Mouse (Mus musculus) T-helper 1 cell (primary cell): Measurements from ENCODE around the gene Mak.

ENCODE experiments used
- in situ Hi-C: fragments of 300-600 bp; cut with MboI, MseI; formaldehyde crosslinking; loops from one replicate; pipeline ENCODE4 v1.15.1; 2025; ENCODE audit warnings: high pct_unique_total_duplicates

Gene Mak

GRCm38 (mm10) chr13:41073819-41074218 lies 5.7 kb downstream of the Mak start:
- in situ Hi-C loops: loop anchor here (10.0 kb wide), 1 partner anchor 229 kb away; no protein-coding TSS in a partner anchor

GRCm38 (mm10) chr13:41071617-41072016 lies 7.9 kb downstream of the Mak start:
- in situ Hi-C loops: loop anchor here (10.0 kb wide), 1 partner anchor 227 kb away; no protein-coding TSS in a partner anchor

GRCm38 (mm10) chr13:41067618-41068017 lies 11.9 kb downstream of the Mak start:
- in situ Hi-C loops: no loop called here

GRCm38 (mm10) chr13:41051965-41052364 lies 27.5 kb downstream of the Mak start:
- in situ Hi-C loops: no loop called here

DNA sequence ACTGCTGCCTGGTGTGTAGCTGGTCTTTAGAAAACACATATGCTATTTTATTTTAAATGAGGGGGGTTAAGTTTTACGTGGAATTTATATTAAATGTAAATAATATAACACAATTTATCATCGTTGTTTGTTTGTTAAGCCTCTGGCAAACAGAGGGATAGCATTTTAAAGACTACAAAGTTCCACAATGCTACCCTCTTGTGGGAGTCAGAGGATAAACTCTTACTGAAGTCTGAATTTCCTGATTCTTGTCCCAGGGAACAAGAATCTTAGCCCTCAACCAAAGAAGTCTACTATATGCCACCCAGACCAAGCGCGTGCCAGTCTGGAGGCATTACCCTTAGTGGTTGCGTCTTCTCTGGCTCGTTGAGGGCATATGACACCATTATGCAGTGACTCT lies 32.2 kb downstream of the Mak start:
- in situ Hi-C loops: no loop called here

DNA sequence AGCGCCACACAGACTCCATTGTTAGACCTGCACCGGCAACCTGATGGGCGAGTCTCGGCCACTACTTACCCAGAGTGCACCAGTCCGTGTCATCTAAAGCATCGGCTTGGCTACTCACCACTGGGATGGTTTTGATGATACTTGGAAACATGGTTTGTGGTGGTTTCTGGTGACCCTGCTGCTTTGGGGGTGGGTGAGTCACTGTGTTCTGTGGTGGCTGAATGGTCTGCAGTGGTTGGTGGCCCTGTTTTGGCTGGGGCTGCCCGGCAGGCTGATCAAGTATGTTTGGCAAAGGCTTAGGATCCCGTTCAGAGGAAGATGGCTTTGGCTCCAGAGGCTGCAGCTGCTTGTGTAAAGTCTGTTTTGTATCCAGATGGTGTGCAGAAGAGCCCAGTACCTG lies 33.6 kb downstream of the Mak start:
- in situ Hi-C loops: no loop called here

DNA sequence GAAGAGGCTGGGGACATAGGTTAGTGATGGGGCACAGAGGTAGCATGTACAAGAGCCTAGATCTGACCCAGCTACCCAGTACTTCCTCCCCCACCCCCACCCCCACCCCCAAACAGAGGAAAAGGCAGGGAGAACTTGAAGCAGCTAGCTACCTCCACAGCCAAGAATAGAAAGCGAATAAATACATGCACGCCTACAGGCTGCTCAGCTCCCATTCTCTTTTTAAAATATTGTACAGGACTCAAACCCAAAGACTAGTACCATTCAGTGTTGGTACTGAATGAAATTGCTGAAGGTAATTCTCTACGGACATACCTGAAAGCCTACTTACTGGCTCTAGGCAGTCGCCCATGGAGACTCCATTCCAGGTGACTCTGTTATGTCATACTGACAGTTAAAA lies 37.0 kb downstream of the Mak start:
- in situ Hi-C loops: no loop called here

DNA sequence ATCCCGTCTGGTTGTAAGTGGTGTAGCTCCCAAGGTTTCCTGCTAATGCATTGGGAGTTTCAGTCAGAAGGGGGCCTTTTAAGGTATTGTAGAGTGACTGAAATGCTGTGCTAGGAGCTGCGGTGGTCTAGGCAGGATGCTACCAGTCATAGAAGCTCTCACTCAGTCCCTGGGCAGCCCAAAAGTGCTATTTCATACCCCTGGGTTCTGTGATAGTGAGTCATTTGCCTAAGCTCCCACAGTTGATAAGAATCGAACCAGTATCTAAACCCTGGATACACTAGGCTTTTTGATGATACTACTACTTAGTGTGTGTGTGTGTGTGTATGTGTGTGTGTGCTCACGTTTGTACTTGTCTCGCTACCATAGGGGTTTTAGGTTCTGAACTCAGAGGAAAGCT lies 49.4 kb downstream of the Mak start:
- in situ Hi-C loops: no loop called here

DNA sequence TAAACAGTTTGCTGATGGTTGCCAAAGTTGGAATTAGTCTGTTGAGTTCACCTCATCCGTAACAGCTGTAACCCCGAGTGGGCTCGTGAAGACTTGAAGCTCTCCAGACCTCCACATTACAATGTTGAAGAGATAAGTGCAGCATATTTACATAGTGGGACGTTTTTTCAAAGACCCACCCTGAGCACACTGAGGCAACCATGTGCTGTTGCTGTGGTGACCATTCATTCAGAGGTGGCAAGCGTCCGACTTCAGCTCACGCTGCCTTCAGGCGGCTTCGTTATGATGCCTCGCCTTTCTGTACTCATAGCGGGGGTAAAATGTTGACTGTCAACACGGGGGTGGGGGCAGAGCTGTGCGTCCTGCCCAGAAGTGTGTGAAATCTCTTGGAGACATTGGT lies 57.4 kb downstream of the Mak start:
- in situ Hi-C loops: no loop called here

DNA sequence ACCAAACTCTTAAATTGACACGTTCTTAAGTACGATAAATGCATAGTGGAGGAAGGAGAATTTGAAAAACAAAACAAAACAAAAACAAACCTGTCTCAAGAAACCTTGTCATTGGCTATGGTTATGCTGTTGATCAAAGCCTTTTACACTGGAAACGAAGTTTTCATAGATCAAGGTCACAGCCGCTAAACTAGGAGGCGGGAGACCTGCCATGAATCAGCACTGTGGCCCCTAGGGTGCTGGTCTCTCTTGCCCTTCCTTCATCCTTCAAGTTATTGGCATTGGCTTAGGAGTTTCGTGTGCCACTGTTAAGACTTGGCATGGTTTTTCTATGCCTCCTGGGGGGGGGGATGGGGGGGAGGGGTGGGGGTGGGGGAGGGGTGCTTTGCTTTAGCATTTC lies 57.9 kb downstream of the Mak start:
- in situ Hi-C loops: no loop called here

- in situ Hi-C loops: no loop called here
Observed at GRCm38 (mm10) chr13:41020494-41020893, 59.0 kb downstream of the Mak start.

- in situ Hi-C loops: loop anchor here (10.0 kb wide), 2 partner anchors 226 to 586 kb away; partner anchors contain the start of genes Smim13 and Tmem170b
Observed at GRCm38 (mm10) chr13:41018756-41019591, 60.5 kb downstream of the Mak start.

DNA sequence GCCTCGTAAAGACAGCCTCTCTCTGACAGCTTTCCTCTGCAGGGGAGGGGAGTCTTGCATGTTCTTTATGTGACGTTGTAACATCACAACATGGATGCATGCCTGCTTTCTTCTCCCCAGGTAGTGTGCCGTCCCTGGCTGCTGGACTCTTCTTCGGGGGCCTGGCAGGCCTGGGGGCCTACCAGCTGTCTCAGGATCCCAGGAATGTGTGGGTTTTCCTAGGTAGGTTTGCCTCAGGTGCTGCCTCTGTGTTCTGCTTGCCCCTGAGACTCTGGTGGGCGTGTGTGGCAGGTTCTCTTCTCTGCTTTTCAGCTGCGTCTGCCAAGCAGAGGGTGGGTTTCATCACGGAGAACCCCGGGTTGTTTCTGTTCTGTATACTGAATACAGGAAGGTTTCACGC lies 61.3 kb downstream of the Mak start:
- in situ Hi-C loops: loop anchor here (10.0 kb wide), 2 partner anchors 227 to 587 kb away; partner anchors contain the start of genes Smim13 and Tmem170b

DNA sequence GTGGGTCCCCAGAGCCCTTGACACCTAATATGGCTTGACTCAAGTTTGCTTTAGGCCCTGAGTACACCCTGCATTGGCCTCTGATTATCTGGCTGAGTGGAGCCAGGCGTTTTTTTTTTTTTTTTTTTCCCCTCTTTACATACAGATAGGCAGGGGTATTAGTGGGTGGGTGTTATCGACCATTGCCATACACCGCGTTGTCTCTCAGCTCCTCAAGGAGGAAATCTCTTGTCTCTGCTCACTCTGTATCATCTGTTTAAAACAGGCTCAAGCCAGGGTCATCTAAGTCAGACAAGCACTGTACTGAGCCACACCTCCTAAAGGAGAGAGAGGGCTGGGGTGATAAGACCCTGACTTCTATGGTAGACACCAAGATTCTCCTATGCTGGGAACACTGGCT lies 61.7 kb downstream of the Mak start:
- in situ Hi-C loops: loop anchor here (10.0 kb wide), 2 partner anchors 227 to 587 kb away; partner anchors contain the start of genes Smim13 and Tmem170b

GRCm38 (mm10) chr13:41016797-41017405 lies 62.6 kb downstream of the Mak start:
- in situ Hi-C loops: loop anchor here (10.0 kb wide), 2 partner anchors 228 to 588 kb away; partner anchors contain the start of genes Smim13 and Tmem170b

- in situ Hi-C loops: loop anchor here (10.0 kb wide), 2 partner anchors 229 to 589 kb away; partner anchors contain the start of genes Smim13 and Tmem170b
Observed at GRCm38 (mm10) chr13:41015829-41016634, 63.5 kb downstream of the Mak start, which contains the start of gene Tmem14c. Gene Tmem14c, plus strand, starts transcription at chr13:41016292.

GRCm38 (mm10) chr13:41008946-41009345 lies 70.6 kb downstream of the Mak start:
- in situ Hi-C loops: no loop called here

- in situ Hi-C loops: no loop called here
Observed at GRCm38 (mm10) chr13:41008271-41008670, 71.2 kb downstream of the Mak start.

GRCm38 (mm10) chr13:41006244-41006643 lies 73.3 kb downstream of the Mak start:
- in situ Hi-C loops: no loop called here

DNA sequence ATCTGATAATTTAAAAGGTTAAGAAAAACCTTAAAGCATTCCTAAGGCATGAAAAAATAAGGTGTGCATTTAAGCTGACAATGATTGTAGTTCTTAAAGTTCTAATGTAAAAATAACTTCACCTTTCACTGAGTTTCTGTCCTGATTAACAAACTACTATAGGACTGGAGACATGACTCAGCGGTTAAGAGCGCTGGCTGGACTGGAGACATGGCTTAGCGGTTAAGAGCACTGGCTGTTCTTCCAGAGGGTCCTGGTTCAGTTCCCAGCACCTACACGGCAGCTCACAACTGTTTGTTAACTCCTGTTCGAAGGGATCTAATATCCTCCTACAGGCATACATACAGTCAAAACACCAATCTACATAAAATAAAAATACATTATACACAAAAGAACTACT lies 77.5 kb downstream of the Mak start:
- in situ Hi-C loops: no loop called here

- in situ Hi-C loops: no loop called here
Observed at GRCm38 (mm10) chr13:41000926-41001639, 78.4 kb downstream of the Mak start, which contains the start of gene Pak1ip1. Gene Pak1ip1, plus strand, starts transcription at chr13:41001023.
